Mouse (Mus musculus): ENCODE data around the gene Fam57b. TPM values are rescaled to one million over a fixed set of nuclear protein-coding genes. Genes with fewer than 3 reads are reported as not detected.
"Not testable (repeated sequence)": the region's sequence is repeated elsewhere in the genome, so short reads cannot be mapped to it uniquely, and the experiment has no call there.

The Fam57b gene
- total and polyA plus RNA-seq, 3 experiments: 0.02 to 0.05 TPM; not detected in 1

DNA sequence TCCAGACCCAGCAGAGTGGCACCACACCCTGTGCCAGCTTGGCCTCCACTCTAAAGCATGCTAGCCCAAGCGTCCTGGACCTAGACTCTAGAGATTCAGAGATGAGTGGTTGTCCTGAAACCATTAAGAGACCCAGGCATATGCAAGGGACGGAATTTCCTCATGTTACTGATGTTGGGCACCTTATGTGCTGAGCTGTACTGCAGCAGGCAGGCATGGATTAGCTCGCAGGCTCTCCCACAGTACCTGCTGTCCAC lies 21.6 kb upstream of the Fam57b start:
- TF ChIP-seq POLR2AphosphoS5 (IDR thresholded peaks at IDR 0.05; ENCODE audit: insufficient replicate concordance, low read depth, low read length) (no peak), GATA2 (IDR thresholded peaks at IDR 0.05; ENCODE audit: borderline replicate concordance, low read depth, low read length) (no peak), GATA1 (IDR thresholded peaks at IDR 0.05; ENCODE audit: borderline replicate concordance, low read length) (no peak), TAL1 (conservative IDR thresholded peaks at IDR 0.05; ENCODE audit: low read depth, low read length) (no peak), CTCF (IDR thresholded peaks at IDR 0.05; ENCODE audit: low read depth, low read length) (no peak)
- Histone ChIP-seq H3K4me3 (ENCODE audit: low read depth, low read length) (no peak overlapping the region), H3K4me1 (ENCODE audit: insufficient read depth, low read depth, low read length) (peaks cover 71% of the 10 kb centered on the region), H3K36me3 (replicated peaks) (peaks cover 17% of the 10 kb centered on the region), H3K9me3 (replicated peaks) (no peaks in the 10 kb centered on the region), H3K27me3 (ENCODE audit: insufficient read depth, low read length) (no peaks in the 10 kb centered on the region)
- no peak for DNase-seq (ENCODE audit: low spot score)
- ATAC-seq (ENCODE audit: extremely low read depth, insufficient number of reproducible peaks, low FRiP score, poor library complexity, severe bottlenecking): no peak

DNA sequence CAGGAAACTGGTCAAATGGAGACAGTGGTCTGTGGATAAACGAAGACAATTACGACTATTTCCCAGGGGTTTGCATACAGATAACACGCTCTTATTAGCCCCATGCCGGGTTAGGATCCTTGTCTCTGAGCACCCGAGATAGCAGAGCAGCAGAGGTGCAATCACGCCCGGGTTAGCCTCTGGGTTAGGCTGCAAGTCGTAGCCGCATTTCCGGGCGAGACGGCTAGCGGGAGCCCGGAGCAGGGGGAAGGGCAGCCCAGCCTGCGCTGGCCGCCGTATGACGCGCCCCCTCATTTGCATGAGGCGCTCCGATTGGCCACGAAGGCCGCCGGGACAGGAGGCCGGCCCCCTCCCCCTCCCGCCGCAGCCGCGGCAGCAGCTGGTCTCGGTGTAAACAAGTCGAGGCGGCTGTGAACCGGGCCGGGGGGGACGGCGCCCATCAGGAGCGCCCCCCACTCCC lies 20.8 kb upstream of the Fam57b start, which contains the start of gene Ypel3:
Ypel3 (plus strand) TSS at position 358 of the 460 bp plus-strand sequence.
- H3K4me1 ChIP-seq (ENCODE audit: insufficient read depth, low read depth, low read length): peaks cover 73% of the 10 kb centered on the region
- H3K4me3 ChIP-seq (ENCODE audit: low read depth, low read length): peak within 1 kb of the TSS; percentile 76
- H3K36me3 ChIP-seq (replicated peaks): peaks cover 22% of the 10 kb centered on the region
- peak; percentile 92 for ATAC-seq (ENCODE audit: extremely low read depth, insufficient number of reproducible peaks, low FRiP score, poor library complexity, severe bottlenecking)
- TF ChIP-seq POLR2AphosphoS5 (IDR thresholded peaks at IDR 0.05; ENCODE audit: insufficient replicate concordance, low read depth, low read length) (no peak), TAL1 (conservative IDR thresholded peaks at IDR 0.05; ENCODE audit: low read depth, low read length) (no peak), GATA2 (IDR thresholded peaks at IDR 0.05; ENCODE audit: borderline replicate concordance, low read depth, low read length) (no peak), GATA1 (IDR thresholded peaks at IDR 0.05; ENCODE audit: borderline replicate concordance, low read length) (no peak), CTCF (IDR thresholded peaks at IDR 0.05; ENCODE audit: low read depth, low read length) (no peak)
- no peaks in the 10 kb centered on the region for H3K27me3 ChIP-seq (ENCODE audit: insufficient read depth, low read length)
- no peaks in the 10 kb centered on the region for H3K9me3 ChIP-seq (replicated peaks)
- DNase-seq (ENCODE audit: low spot score): peak; percentile 98

DNA sequence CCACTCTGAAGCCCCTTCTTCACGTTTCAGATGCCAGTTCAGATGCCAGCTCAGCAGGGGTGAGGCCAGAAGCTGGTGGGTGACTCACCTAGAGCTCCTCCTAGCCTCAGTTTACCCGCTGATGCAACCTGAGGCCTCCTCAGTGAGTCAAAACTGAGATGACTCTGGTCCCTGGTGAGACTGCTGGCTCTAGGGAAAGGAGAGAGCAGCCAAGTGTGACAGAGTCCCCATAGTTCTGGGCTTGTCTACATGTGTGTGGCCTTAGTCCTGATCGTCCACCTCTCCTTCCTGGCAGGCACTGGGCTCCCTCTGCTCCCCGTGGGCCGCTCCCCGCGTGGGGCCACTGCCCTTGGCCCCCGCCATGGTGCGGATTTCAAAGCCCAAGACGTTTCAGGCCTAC lies 20.0 kb upstream of the Fam57b start:
- Histone ChIP-seq H3K4me1 (ENCODE audit: insufficient read depth, low read depth, low read length) (peaks cover 75% of the 10 kb centered on the region), H3K36me3 (replicated peaks) (peaks cover 30% of the 10 kb centered on the region), H3K27me3 (ENCODE audit: insufficient read depth, low read length) (no peaks in the 10 kb centered on the region), H3K4me3 (ENCODE audit: low read depth, low read length) (peak overlapping the region; percentile 76), H3K9me3 (replicated peaks) (no peaks in the 10 kb centered on the region)
- DNase-seq (ENCODE audit: low spot score): no peak
- ATAC-seq (ENCODE audit: extremely low read depth, insufficient number of reproducible peaks, low FRiP score, poor library complexity, severe bottlenecking): no peak
- no peak for TF ChIP-seq POLR2AphosphoS5 (IDR thresholded peaks at IDR 0.05; ENCODE audit: insufficient replicate concordance, low read depth, low read length)
- TF ChIP-seq TAL1 (conservative IDR thresholded peaks at IDR 0.05; ENCODE audit: low read depth, low read length): no peak
- no peak for TF ChIP-seq GATA1 (IDR thresholded peaks at IDR 0.05; ENCODE audit: borderline replicate concordance, low read length)
- no peak for TF ChIP-seq CTCF (IDR thresholded peaks at IDR 0.05; ENCODE audit: low read depth, low read length)
- no peak for TF ChIP-seq GATA2 (IDR thresholded peaks at IDR 0.05; ENCODE audit: borderline replicate concordance, low read depth, low read length)

DNA sequence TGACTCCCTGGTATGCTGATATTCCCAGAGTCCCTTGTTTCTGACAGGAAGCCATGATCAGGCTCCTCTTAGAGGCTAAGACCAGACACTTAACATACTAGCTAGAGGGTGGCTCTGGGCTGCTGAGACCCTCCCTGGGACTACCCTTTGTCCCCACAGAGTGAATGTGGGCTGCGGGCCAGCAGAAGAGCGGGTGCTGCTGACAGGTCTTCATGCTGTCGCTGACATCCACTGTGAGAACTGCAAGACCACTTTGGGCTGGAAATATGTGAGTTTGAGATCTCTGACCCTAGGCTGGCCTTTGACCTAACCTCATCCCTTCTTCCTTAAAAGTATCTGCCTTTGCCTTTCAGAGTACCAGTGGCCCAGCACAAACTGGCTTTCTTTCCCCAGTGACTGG lies 19.3 kb upstream of the Fam57b start:
- Histone ChIP-seq H3K36me3 (replicated peaks) (peaks cover 37% of the 10 kb centered on the region), H3K9me3 (replicated peaks) (no peaks in the 10 kb centered on the region), H3K27me3 (ENCODE audit: insufficient read depth, low read length) (no peaks in the 10 kb centered on the region), H3K4me1 (ENCODE audit: insufficient read depth, low read depth, low read length) (peaks cover 81% of the 10 kb centered on the region), H3K4me3 (ENCODE audit: low read depth, low read length) (no peak overlapping the region)
- ATAC-seq (ENCODE audit: extremely low read depth, insufficient number of reproducible peaks, low FRiP score, poor library complexity, severe bottlenecking) (no peak), DNase-seq (ENCODE audit: low spot score) (no peak)
- no peak for TF ChIP-seq POLR2AphosphoS5 (IDR thresholded peaks at IDR 0.05; ENCODE audit: insufficient replicate concordance, low read depth, low read length)

DNA sequence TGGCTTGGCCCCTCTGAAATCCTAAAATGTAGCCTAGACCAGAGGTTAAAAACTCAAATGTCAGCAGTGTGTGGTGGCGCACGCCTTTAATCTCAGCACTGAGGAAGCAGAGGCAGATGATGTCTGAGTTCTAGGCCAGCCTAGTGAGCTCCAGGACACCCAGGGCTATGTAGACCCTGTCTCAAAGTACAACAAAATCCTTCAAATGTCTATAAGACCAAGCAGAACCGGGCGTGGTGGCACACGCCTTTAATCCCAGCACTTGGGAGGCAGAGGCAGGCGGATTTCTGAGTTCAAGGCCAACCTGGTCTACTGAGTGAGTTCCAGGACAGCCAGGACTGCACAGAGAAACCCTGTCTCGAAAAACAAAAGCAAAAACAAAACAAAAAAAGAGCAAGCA lies 18.4 kb upstream of the Fam57b start:
- H3K36me3 ChIP-seq (replicated peaks): peaks cover 45% of the 10 kb centered on the region
- not testable (repeated sequence) for H3K4me3 ChIP-seq (ENCODE audit: low read depth, low read length); H3K9me3 ChIP-seq (replicated peaks); DNase-seq (ENCODE audit: low spot score); H3K27me3 ChIP-seq (ENCODE audit: insufficient read depth, low read length); ATAC-seq (ENCODE audit: extremely low read depth, insufficient number of reproducible peaks, low FRiP score, poor library complexity, severe bottlenecking)
- H3K4me1 ChIP-seq (ENCODE audit: insufficient read depth, low read depth, low read length): peaks cover 77% of the 10 kb centered on the region

DNA sequence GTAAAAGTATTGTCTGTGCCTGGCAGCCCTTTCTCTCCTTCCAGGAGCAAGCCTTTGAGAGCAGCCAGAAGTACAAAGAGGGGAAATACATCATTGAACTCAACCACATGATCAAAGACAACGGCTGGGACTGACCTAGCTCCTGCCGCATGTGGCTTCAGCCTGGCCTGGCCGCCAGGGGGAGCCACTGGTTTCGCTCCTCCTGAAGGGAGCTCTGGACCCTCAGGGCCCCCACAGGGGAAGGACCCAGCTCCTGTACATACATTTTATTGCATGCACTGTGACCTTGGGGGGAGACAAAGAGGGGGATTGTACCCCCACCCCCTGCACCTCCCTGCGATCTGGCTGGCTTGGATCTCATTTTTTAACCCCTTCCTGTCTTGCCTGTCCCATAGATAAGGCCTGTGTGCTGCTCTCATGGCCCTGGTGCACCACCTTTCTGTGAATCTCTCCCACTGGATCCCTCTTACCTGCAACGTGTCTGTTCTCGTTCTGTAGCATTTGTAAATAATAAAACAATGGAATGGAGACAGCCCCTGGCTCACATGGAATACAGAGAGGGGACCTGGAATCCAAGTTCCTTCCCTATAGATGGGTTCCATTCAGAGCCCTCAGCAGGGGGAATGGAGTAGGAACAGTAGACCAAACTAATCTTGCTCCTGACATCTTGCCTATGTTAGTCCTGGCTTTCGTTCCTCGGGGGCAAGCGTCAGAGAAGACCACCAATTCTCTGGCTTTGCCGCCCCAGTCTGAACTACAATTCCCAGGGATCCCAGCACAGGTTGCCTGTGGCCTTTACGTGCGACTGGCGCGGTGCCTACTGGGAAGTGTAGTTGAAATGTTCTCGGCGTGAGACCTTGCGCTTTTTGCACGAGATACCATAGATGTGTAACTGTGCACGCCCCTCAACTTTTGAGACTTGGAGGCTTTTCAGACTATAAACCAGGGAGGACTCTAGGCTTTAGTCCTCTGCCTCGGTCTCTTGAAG lies 17.2 kb upstream of the Fam57b start:
- Histone ChIP-seq H3K9me3 (replicated peaks) (no peaks in the 10 kb centered on the region), H3K4me3 (ENCODE audit: low read depth, low read length) (no peak overlapping the region; the same call in 1 of the 2 replicates), H3K27me3 (ENCODE audit: insufficient read depth, low read length) (no peaks in the 10 kb centered on the region), H3K36me3 (replicated peaks) (peaks cover 57% of the 10 kb centered on the region), H3K4me1 (ENCODE audit: insufficient read depth, low read depth, low read length) (peaks cover 73% of the 10 kb centered on the region)
- ATAC-seq (ENCODE audit: extremely low read depth, insufficient number of reproducible peaks, low FRiP score, poor library complexity, severe bottlenecking): no peak
- TF ChIP-seq CTCF (IDR thresholded peaks at IDR 0.05; ENCODE audit: low read depth, low read length) (peak; percentile 91), TAL1 (conservative IDR thresholded peaks at IDR 0.05; ENCODE audit: low read depth, low read length) (no peak)
- peak; percentile 78 for DNase-seq (ENCODE audit: low spot score)

All from G1E (cell line).